Mouse (Mus musculus): ENCODE results near the gene Mybl2.
"Not testable (repeated sequence)": the region's sequence is repeated elsewhere in the genome, so short reads cannot be mapped to it uniquely, and the experiment has no call there.

The Mybl2 gene

GRCm38 (mm10) chr2:163054335-163054840 is at the start of gene Mybl2:
Mybl2 (plus strand) TSS chr2:163054687.
- DNase-seq (ENCODE audit: low spot score in 2 of 2), result peak; percentile 67 to 72

- no peak for DNase-seq (ENCODE audit: low spot score in 2 of 2)
These were observed 47.2 kb upstream of the Mybl2 start for GRCm38 (mm10) chr2:163007299-163007698.

- DNase-seq (ENCODE audit: low spot score in 2 of 2), result peak; percentile 87 to 91
These were observed 37.4 kb upstream of the Mybl2 start, which contains the start of gene Ift52 for GRCm38 (mm10) chr2:163016916-163017743. Ift52 (plus strand) TSS chr2:163017354.

- no peak for DNase-seq (ENCODE audit: low spot score in 2 of 2)
These were observed 23.2 kb upstream of the Mybl2 start for GRCm38 (mm10) chr2:163031289-163031688.

GRCm38 (mm10) chr2:163031757-163032156 is 22.7 kb upstream of the Mybl2 start:
- DNase-seq (ENCODE audit: low spot score in 2 of 2), result no peak

- DNase-seq (ENCODE audit: low spot score in 2 of 2), result no peak
These were observed 21.9 kb upstream of the Mybl2 start for GRCm38 (mm10) chr2:163032622-163033021.

GRCm38 (mm10) chr2:163039940-163040339 is 14.5 kb upstream of the Mybl2 start:
- no peak for DNase-seq (ENCODE audit: low spot score in 2 of 2)

- DNase-seq (ENCODE audit: low spot score in 2 of 2), result peak; percentile 38 to 46
These were observed 6.4 kb upstream of the Mybl2 start for GRCm38 (mm10) chr2:163048125-163048524.

GRCm38 (mm10) chr2:163049116-163049515 is 5.4 kb upstream of the Mybl2 start:
- no peak for DNase-seq (ENCODE audit: low spot score in 2 of 2)

GRCm38 (mm10) chr2:163051691-163052090 is 2.8 kb upstream of the Mybl2 start:
- no peak for DNase-seq (ENCODE audit: low spot score in 2 of 2)

- DNase-seq (ENCODE audit: low spot score in 2 of 2), result no peak
These were observed 2.4 kb upstream of the Mybl2 start for GRCm38 (mm10) chr2:163052101-163052500.

- no peak for DNase-seq (ENCODE audit: low spot score in 2 of 2)
These were observed 1.7 kb upstream of the Mybl2 start for GRCm38 (mm10) chr2:163052826-163053225.

- DNase-seq (ENCODE audit: low spot score in 2 of 2), result no peak
These were observed 506 bp downstream of the Mybl2 start for GRCm38 (mm10) chr2:163054891-163055494.

- DNase-seq (ENCODE audit: low spot score in 2 of 2), result no peak
These were observed 1.2 kb downstream of the Mybl2 start for GRCm38 (mm10) chr2:163055715-163056114.

GRCm38 (mm10) chr2:163056584-163056983 is 2.1 kb downstream of the Mybl2 start:
- DNase-seq (ENCODE audit: low spot score in 2 of 2), result no peak

- not testable (repeated sequence) for DNase-seq (ENCODE audit: low spot score in 2 of 2)
These were observed 4.5 kb downstream of the Mybl2 start for GRCm38 (mm10) chr2:163058981-163059380.

GRCm38 (mm10) chr2:163060630-163061029 is 6.1 kb downstream of the Mybl2 start:
- DNase-seq (ENCODE audit: low spot score in 2 of 2), result no peak

- no peak for DNase-seq (ENCODE audit: low spot score in 2 of 2)
These were observed 7.0 kb downstream of the Mybl2 start for GRCm38 (mm10) chr2:163061203-163062118.

GRCm38 (mm10) chr2:163062119-163062508 is 7.6 kb downstream of the Mybl2 start:
- no peak for DNase-seq (ENCODE audit: low spot score in 2 of 2)

- no peak for DNase-seq (ENCODE audit: low spot score in 2 of 2)
These were observed 11.8 kb downstream of the Mybl2 start for GRCm38 (mm10) chr2:163066326-163066725.

GRCm38 (mm10) chr2:163067233-163067632 is 12.7 kb downstream of the Mybl2 start:
- DNase-seq (ENCODE audit: low spot score in 2 of 2), result no peak

GRCm38 (mm10) chr2:163070213-163070612 is 15.7 kb downstream of the Mybl2 start:
- no peak for DNase-seq (ENCODE audit: low spot score in 2 of 2)
